Mouse (Mus musculus) forebrain, postnatal 0 days (tissue): ENCODE measurements around the gene Llgl2. TPM values are rescaled to one million over a fixed set of nuclear protein-coding genes. Genes with fewer than 3 reads are reported as not detected.

ENCODE experiments used
- ATAC-seq: fragments of 200-750 bp; cut with Nextera tagmentation; 2 replicates; pipeline ENCODE4 v1.8.0; 2017; ENCODE audit warnings: mild to moderate bottlenecking, moderate library complexity
- DNase-seq: peaks from one replicate; pipeline ENCODE4 v3.0.0-alpha.2; 2015
- H3K27ac ChIP-seq: fragments of 300-500 bp; sonication (generic); 2 replicates; pipeline ENCODE4 v1.5.1; 2014; ENCODE audit warnings: low read depth, mild to moderate bottlenecking, antibody characterized with exemption, low read length, moderate library complexity, mixed read lengths
- H3K27me3 ChIP-seq: fragments of 300-500 bp; sonication (generic); 2 replicates; pipeline ENCODE4 v1.6.1; 2014; ENCODE audit warnings: mild to moderate bottlenecking, low read length, mixed read lengths; ENCODE audit not compliant: insufficient read depth
- H3K36me3 ChIP-seq: fragments of 300-500 bp; sonication (generic); 2 replicates; pipeline ENCODE4 v1.6.1; 2014; ENCODE audit warnings: mild to moderate bottlenecking, moderate library complexity; ENCODE audit not compliant: insufficient read depth
- H3K4me1 ChIP-seq: fragments of 300-500 bp; sonication (generic); 2 replicates; pipeline ENCODE4 v1.6.1; 2014; ENCODE audit warnings: antibody characterized with exemption; ENCODE audit not compliant: insufficient read depth
- H3K4me2 ChIP-seq: fragments of 300-500 bp; sonication (generic); 2 replicates; pipeline ENCODE4 v1.6.1; 2014; ENCODE audit warnings: low read depth, mild to moderate bottlenecking, moderate library complexity
- H3K4me3 ChIP-seq: fragments of 300-500 bp; sonication (generic); 2 replicates; pipeline ENCODE4 v1.5.1; 2014; ENCODE audit warnings: low read depth, low read length, mixed read lengths
- H3K9ac ChIP-seq: fragments of 300-500 bp; sonication (generic); 2 replicates; pipeline ENCODE4 v1.6.1; 2014; ENCODE audit warnings: mild to moderate bottlenecking
- H3K9me3 ChIP-seq: fragments of 300-500 bp; sonication (generic); 2 replicates; pipeline ENCODE4 v1.6.1; 2016; ENCODE audit warnings: low read length
- CTCF ChIP-seq: sonication (generic); IDR thresholded peaks from 2 replicates; pipeline ENCODE4 v1.5.1; 2016; ENCODE audit warnings: antibody characterized with exemption, control low read depth, low read depth
- WGBS: fragments of 180-500 bp; shearing (Covaris S2); extraction: QIAGEN DNeasy Blood & Tissue Kit; methylation state at CpG from one replicate; pipeline ENCODE4 v1.1.7; 2014; 5-methylcytosine and 5-hydroxymethylcytosine counted together
- polyA plus RNA-seq: library from polyadenylated mRNA; unstranded; fragments of >200 nt; fragmentation: Nextera tagmentation; extraction: Ambion mirVana; gene quantifications from 2 replicates; pipeline ENCODE4 v1.2.1, GENCODE M21; 2015
- total RNA-seq: library from RNA; depleted of rRNA; stranded (reverse); fragments of >200 nt; gene quantifications from 2 replicates; pipeline ENCODE4 v1.2.3, GENCODE M21; 2014

The Llgl2 gene
- total and polyA plus RNA-seq, 2 experiments from 2014 or later, result 1.1 to 4.0 TPM

DNA sequence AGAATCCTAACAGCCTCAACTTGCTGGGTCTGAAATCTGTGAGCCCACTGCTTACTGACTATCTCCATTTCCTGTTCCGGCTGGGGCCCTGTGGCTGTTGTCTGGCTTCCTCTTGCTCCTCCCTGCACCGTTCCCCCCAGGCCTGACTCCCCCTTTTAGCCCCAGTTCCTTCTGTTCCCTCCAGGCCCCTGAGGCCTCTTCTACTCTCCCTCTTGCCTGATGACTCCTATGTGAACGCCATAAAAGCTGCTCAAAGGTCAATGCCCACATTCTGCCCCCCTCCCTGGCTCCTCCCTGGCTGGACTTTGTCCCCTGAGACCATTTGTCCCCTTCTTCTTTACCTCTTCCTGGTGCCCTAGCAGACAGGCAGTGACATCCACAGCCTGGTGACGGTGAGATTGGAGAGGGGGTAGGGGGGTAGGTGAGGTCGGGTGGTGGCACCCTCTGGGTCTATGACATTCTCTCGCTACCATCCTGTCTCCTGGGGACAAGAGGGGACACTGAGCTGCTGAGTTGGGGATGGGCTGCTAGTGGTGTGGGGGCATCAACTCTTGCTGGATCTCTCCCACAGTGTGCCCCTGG is 53.4 kb downstream of the Llgl2 start:
- H3K27ac ChIP-seq, result no peak overlapping the region
- no peak overlapping the region for H3K9ac ChIP-seq
- no peak overlapping the region for H3K4me2 ChIP-seq
- H3K9me3 ChIP-seq, result no peaks in the 10 kb centered on the region
- no peak for ATAC-seq
- H3K4me1 ChIP-seq, result no peaks in the 10 kb centered on the region
- no peaks in the 10 kb centered on the region; the same call in 1 of the 2 replicates for H3K27me3 ChIP-seq
- H3K36me3 ChIP-seq, result no peaks in the 10 kb centered on the region
- no peak for TF ChIP-seq CTCF
- no peak overlapping the region for H3K4me3 ChIP-seq
- WGBS, result 71% methylated on average over 6 of the region's 6 CpGs
- no peak for DNase-seq

DNA sequence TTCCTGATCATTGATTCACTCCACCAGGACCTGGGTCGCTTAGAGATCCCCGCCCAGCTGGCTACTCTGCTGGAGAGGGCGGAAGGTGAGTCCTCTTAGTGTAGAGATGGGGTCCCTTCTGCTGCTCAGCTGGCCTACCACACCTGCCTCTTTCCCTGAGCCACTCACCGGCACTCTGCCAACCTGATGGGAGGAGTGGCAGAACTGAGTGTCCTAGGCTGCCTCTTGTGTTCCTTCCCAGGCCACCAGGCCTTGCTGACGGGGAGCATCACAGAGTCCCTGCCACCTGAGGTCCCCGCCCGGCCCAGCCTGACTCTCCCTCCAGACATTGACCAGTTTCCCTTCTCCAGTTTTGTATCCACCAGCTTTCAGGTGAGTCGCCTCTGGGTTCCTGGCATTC is 54.2 kb downstream of the Llgl2 start:
- no peak for ATAC-seq
- WGBS, result 77% methylated on average over 8 of the region's 8 CpGs

DNA sequence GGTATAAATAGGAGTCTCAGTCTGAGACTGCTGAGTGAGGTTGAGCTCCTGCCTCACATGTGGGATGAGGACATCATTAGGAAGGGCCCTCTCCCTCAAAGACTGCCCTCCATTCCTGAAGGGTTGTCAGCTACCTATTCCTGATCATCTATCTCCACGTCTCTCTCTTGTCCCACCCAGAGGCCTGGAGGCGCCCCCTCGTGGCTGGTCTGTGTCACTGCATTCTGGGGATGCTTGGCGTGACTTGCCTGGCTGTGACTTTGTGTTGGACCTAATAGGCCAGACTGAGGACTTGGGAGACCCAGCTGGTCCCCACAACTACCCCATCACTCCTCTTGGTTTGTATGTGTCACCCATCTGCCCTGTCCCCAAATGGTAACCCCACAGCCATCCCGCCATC is 57.2 kb downstream of the Llgl2 start:
- DNase-seq, result no peak
- Histone ChIP-seq H3K27ac (no peak overlapping the region), H3K4me2 (no peak overlapping the region), H3K36me3 (no peaks in the 10 kb centered on the region), H3K9me3 (no peaks in the 10 kb centered on the region), H3K4me1 (no peaks in the 10 kb centered on the region), H3K27me3 (no peaks in the 10 kb centered on the region; the same call in 1 of the 2 replicates), H3K9ac (no peak overlapping the region), H3K4me3 (no peak overlapping the region)
- no peak for ATAC-seq
- peak; percentile 55 for TF ChIP-seq CTCF
- whole genome bisulfite sequencing, result 30% methylated on average over 5 of the region's 5 CpGs

More for the DNA sequence above, 54.2 kb downstream of the Llgl2 start:
- Histone ChIP-seq H3K9me3 (no peaks in the 10 kb centered on the region), H3K4me2 (no peak overlapping the region), H3K27ac (no peak overlapping the region), H3K36me3 (no peaks in the 10 kb centered on the region), H3K9ac (no peak overlapping the region), H3K4me3 (no peak overlapping the region), H3K4me1 (no peaks in the 10 kb centered on the region), H3K27me3 (no peaks in the 10 kb centered on the region; the same call in 1 of the 2 replicates)
- DNase-seq, result no peak
- TF ChIP-seq CTCF, result no peak

DNA sequence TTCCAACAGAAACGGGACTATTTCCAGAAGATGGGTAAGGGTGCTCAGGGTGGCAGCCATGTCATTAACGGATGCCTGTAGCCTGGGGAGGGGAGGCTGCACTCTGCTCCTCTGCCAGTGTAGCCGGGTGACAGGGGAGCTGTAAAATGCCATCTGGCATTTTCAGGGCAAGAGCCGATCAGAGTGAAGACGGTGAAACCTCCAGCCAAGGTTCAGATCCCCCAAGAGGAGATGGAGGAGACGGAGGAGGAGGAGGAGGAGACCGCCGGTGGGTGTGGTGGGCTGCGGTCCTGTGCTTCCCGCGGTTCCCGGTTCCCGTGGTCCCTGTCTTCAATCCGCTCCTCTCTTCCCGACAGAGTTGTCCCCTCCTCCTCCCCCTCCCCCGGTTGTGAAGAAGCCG is 59.4 kb downstream of the Llgl2 start:
- no peak overlapping the region for H3K27ac ChIP-seq
- H3K36me3 ChIP-seq, result no peaks in the 10 kb centered on the region
- H3K9me3 ChIP-seq, result no peaks in the 10 kb centered on the region
- H3K4me2 ChIP-seq, result no peak overlapping the region
- TF ChIP-seq CTCF, result no peak
- H3K4me3 ChIP-seq, result no peak overlapping the region
- H3K4me1 ChIP-seq, result no peaks in the 10 kb centered on the region
- H3K27me3 ChIP-seq, result no peaks in the 10 kb centered on the region
- no peak for ATAC-seq
- H3K9ac ChIP-seq, result no peak overlapping the region
- 28% methylated on average over 16 of the region's 17 CpGs for WGBS
- no peak for DNase-seq

DNA sequence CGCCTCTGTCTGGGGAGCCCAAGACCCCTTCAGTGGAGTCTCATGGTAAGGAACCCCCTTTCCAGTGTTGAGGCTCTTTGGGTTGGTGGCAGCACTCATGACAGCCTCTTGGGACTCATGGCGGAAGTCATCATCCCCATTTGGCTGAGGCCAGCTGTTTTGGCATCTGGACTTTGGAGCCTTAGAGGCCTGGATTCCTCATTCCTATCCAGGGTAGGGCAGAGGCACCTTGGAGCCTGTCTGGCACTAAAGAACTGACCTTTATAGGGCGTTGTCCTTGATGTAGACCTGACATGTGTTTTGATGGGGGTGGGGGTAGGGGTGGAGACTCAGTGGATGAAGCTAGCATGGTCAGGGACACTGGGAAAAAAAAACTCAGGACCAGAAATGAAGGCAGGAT is 60.5 kb downstream of the Llgl2 start:
- no peak for ATAC-seq
- no peak overlapping the region for H3K4me2 ChIP-seq
- no peaks in the 10 kb centered on the region for H3K27me3 ChIP-seq
- no peak overlapping the region for H3K4me3 ChIP-seq
- H3K4me1 ChIP-seq, result no peaks in the 10 kb centered on the region
- DNase-seq, result no peak
- no peak overlapping the region for H3K27ac ChIP-seq
- no peaks in the 10 kb centered on the region for H3K9me3 ChIP-seq
- no peak overlapping the region for H3K9ac ChIP-seq
- 96% methylated on average over 3 of the region's 3 CpGs for WGBS
- TF ChIP-seq CTCF, result no peak
- no peaks in the 10 kb centered on the region for H3K36me3 ChIP-seq

DNA sequence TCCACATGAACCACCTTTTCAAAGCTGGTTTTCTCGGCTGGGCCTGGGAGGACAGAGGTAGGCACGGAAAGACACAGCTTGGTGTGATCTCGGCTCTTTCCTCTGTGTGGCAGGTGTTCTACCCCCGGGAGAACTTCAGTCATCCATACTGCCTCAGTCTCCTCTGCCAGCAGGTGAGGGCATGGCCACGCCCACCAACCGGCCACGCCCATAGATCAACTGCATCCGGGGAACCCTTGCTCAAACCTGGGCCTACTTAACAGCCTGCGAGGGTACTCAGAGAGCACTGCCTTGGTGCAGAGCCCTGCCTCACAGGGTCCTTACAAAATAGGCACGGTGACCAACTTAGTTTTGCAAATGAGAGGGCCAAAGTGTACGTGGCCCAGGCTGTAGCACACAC is 61.4 kb downstream of the Llgl2 start:
- no peak for DNase-seq
- Histone ChIP-seq H3K9me3 (no peaks in the 10 kb centered on the region), H3K4me2 (no peak overlapping the region), H3K4me3 (no peak overlapping the region), H3K27me3 (no peaks in the 10 kb centered on the region), H3K36me3 (no peaks in the 10 kb centered on the region), H3K9ac (no peak overlapping the region), H3K27ac (no peak overlapping the region), H3K4me1 (no peaks in the 10 kb centered on the region)
- no peak for TF ChIP-seq CTCF
- 82% methylated on average over 11 of the region's 11 CpGs for WGBS
- ATAC-seq, result no peak

DNA sequence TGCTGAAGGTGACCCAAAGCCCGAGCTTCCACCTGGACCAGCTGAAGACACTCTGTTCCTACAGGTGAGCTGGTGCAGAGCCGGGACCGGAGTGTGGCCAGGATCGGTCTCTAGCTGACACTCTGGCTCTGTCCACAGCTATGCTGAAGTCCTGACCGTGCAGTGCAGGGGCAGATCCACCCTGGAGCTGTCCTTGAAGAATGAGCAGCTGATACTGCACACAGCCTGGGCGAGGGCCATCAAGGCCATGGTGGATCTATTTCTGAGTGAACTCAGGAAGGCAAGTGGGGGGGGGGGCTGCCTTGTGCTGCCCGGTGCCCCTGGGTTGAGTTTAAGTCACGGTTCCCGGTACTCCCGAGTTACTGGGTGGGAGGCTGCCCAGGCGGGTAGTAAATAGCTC is 62.6 kb downstream of the Llgl2 start:
- no peak overlapping the region for H3K9ac ChIP-seq
- H3K4me2 ChIP-seq, result no peak overlapping the region
- H3K27ac ChIP-seq, result no peak overlapping the region
- TF ChIP-seq CTCF, result no peak
- 89% methylated on average over 11 of the region's 11 CpGs for WGBS
- H3K27me3 ChIP-seq, result no peaks in the 10 kb centered on the region
- DNase-seq (no peak), ATAC-seq (no peak)
- H3K9me3 ChIP-seq, result no peaks in the 10 kb centered on the region
- no peaks in the 10 kb centered on the region for H3K36me3 ChIP-seq
- no peak overlapping the region for H3K4me3 ChIP-seq
- H3K4me1 ChIP-seq, result no peaks in the 10 kb centered on the region
